Mouse (Mus musculus) MEL (cell line): ENCODE results near the gene Daw1. TPM values are rescaled to one million over a fixed set of nuclear protein-coding genes. Genes with fewer than 3 reads are reported as not detected.

Source experiments
- DNase-seq: peaks from one replicate; pipeline ENCODE4 v3.0.0; 2011; ENCODE audit warnings: low read depth, low spot score
- H3K27ac ChIP-seq: 2 replicates; pipeline ENCODE4 v1.5.1; 2012; ENCODE audit warnings: low read depth, mild to moderate bottlenecking, control low read depth, low read length, moderate library complexity; ENCODE audit not compliant: control insufficient read depth
- H3K27me3 ChIP-seq, 2 experiments: fragments of 150-350 bp in 1 of 2; sonication (generic) in 1 of 2; 2 replicates each; pipeline ENCODE4 v1.6.1; 2012; ENCODE audit warnings: low read length in 2 of 2, mild to moderate bottlenecking in 2 of 2, improper control_type of control experiment in 1 of 2, moderate library complexity in 1 of 2; ENCODE audit not compliant: insufficient read depth in 2 of 2, control insufficient read depth in 1 of 2
- H3K36me3 ChIP-seq, 2 experiments: 2 replicates each; pipeline ENCODE4 v1.6.1; 2012 to 2014; ENCODE audit warnings: low read length in 2 of 2, improper control_type of control experiment in 1 of 2, inconsistent platforms in 1 of 2, mild to moderate bottlenecking in 1 of 2; ENCODE audit not compliant: insufficient read depth in 2 of 2, control insufficient read depth in 1 of 2
- H3K4me1 ChIP-seq, 2 experiments: fragments of 150-350 bp in 1 of 2; sonication (generic) in 1 of 2; 2 replicates each; pipeline ENCODE4 v1.6.1; 2012; ENCODE audit warnings: low read length in 2 of 2, improper control_type of control experiment in 1 of 2, mild to moderate bottlenecking in 1 of 2; ENCODE audit not compliant: insufficient read depth in 2 of 2, control insufficient read depth in 1 of 2
- H3K4me3 ChIP-seq, 2 experiments: fragments of 150-350 bp in 1 of 2; sonication (generic) in 1 of 2; 2 replicates each; pipeline ENCODE4 v1.5.1; 2012; ENCODE audit warnings: low read depth in 2 of 2, low read length in 2 of 2, mild to moderate bottlenecking in 2 of 2, moderate library complexity in 2 of 2, control low read depth in 1 of 2, improper control_type of control experiment in 1 of 2; ENCODE audit not compliant: control insufficient read depth in 1 of 2, insufficient read depth in 1 of 2
- H3K79me2 ChIP-seq: 2 replicates; pipeline ENCODE4 v1.6.1; 2012; ENCODE audit warnings: mild to moderate bottlenecking, low read length, moderate library complexity; ENCODE audit not compliant: control insufficient read depth, poor library complexity, insufficient read depth
- H3K9ac ChIP-seq: 2 replicates; pipeline ENCODE4 v1.6.1; 2012; ENCODE audit warnings: low read depth, mild to moderate bottlenecking, control low read depth, low read length, moderate library complexity; ENCODE audit not compliant: control insufficient read depth, poor library complexity, severe bottlenecking
- H3K9me3 ChIP-seq: fragments of 150-350 bp; sonication (generic); replicated peaks from 2 replicates; pipeline ENCODE4 v1.6.1; 2012; ENCODE audit warnings: mild to moderate bottlenecking, low read length, improper control_type of control experiment, moderate library complexity; ENCODE audit not compliant: insufficient read depth
- ELF1 ChIP-seq: IDR thresholded peaks from 2 replicates; pipeline ENCODE4 v1.6.1; 2014; ENCODE audit warnings: low read depth, mild to moderate bottlenecking, inconsistent platforms, low read length, improper control_type of control experiment, moderate library complexity
- EP300 ChIP-seq, 2 experiments: IDR thresholded peaks; 2 replicates each; pipeline ENCODE4 v1.6.1; 2011; ENCODE audit warnings: improper control_type of control experiment in 2 of 2, low read length in 2 of 2, low read depth in 1 of 2, mild to moderate bottlenecking in 1 of 2
- ETS1 ChIP-seq: IDR thresholded peaks from 2 replicates; pipeline ENCODE4 v1.6.1; 2012; ENCODE audit warnings: low read depth, mild to moderate bottlenecking, inconsistent platforms, low read length, improper control_type of control experiment, moderate library complexity
- GABPA ChIP-seq: IDR thresholded peaks from 2 replicates; pipeline ENCODE4 v1.6.1; 2012; ENCODE audit warnings: low read depth, mild to moderate bottlenecking, inconsistent platforms, low read length, improper control_type of control experiment, moderate library complexity
- JUND ChIP-seq: IDR thresholded peaks from 2 replicates; pipeline ENCODE4 v1.6.1; 2011; ENCODE audit warnings: low read depth, mild to moderate bottlenecking, improper control_type of control experiment, low read length
- MAFK ChIP-seq: IDR thresholded peaks from 2 replicates; pipeline ENCODE4 v1.6.1; 2011; ENCODE audit warnings: low read depth, mild to moderate bottlenecking, low read length, improper control_type of control experiment, borderline replicate concordance
- MAX ChIP-seq: IDR thresholded peaks from 2 replicates; pipeline ENCODE4 v1.6.1; 2011; ENCODE audit warnings: low read length, improper control_type of control experiment
- MEF2A ChIP-seq: IDR thresholded peaks from 2 replicates; pipeline ENCODE4 v1.6.1; 2014; ENCODE audit warnings: low read depth, mild to moderate bottlenecking, inconsistent platforms, low read length, improper control_type of control experiment; ENCODE audit not compliant: poor library complexity, insufficient replicate concordance, severe bottlenecking; ENCODE audit errors: extremely low read depth
- MYC ChIP-seq: IDR thresholded peaks from 2 replicates; pipeline ENCODE4 v1.6.1; 2011; ENCODE audit warnings: low read depth, mild to moderate bottlenecking, low read length, improper control_type of control experiment, moderate library complexity
- POLR2A ChIP-seq, 2 experiments: IDR thresholded peaks; 2 replicates each; pipeline ENCODE4 v1.6.1; 2011 to 2012; ENCODE audit warnings: low read length in 2 of 2, mild to moderate bottlenecking in 2 of 2, control low read depth in 1 of 2, improper control_type of control experiment in 1 of 2, low read depth in 1 of 2, moderate library complexity in 1 of 2; ENCODE audit not compliant: control insufficient read depth in 1 of 2, insufficient read depth in 1 of 2, poor library complexity in 1 of 2
- POLR2AphosphoS2 ChIP-seq: IDR thresholded peaks from 2 replicates; pipeline ENCODE4 v1.6.1; 2011; ENCODE audit warnings: low read length, improper control_type of control experiment
- SIN3A ChIP-seq: IDR thresholded peaks from 2 replicates; pipeline ENCODE4 v1.6.1; 2012; ENCODE audit warnings: low read length, improper control_type of control experiment, inconsistent platforms
- SMC3 ChIP-seq: IDR thresholded peaks from 2 replicates; pipeline ENCODE4 v1.6.1; 2011; ENCODE audit warnings: low read depth, low read length, improper control_type of control experiment
- TAL1 ChIP-seq: IDR thresholded peaks from 2 replicates; pipeline ENCODE4 v1.6.1; 2012; ENCODE audit warnings: mild to moderate bottlenecking, inconsistent platforms, low read length, moderate library complexity, mixed read lengths
- TCF12 ChIP-seq: IDR thresholded peaks from 2 replicates; pipeline ENCODE4 v1.6.1; 2014; ENCODE audit warnings: low read depth, mild to moderate bottlenecking, inconsistent platforms, low read length, improper control_type of control experiment, moderate library complexity
- UBTF ChIP-seq: IDR thresholded peaks from 2 replicates; pipeline ENCODE4 v1.6.1; 2012; ENCODE audit warnings: low read depth, mild to moderate bottlenecking, inconsistent platforms, low read length, improper control_type of control experiment, moderate library complexity, borderline replicate concordance; ENCODE audit not compliant: insufficient read depth
- USF1 ChIP-seq: IDR thresholded peaks from 2 replicates; pipeline ENCODE4 v1.6.1; 2014; ENCODE audit warnings: low read depth, mild to moderate bottlenecking, inconsistent platforms, low read length, improper control_type of control experiment, moderate library complexity
- ZC3H11A ChIP-seq: IDR thresholded peaks from 2 replicates; pipeline ENCODE4 v1.6.1; 2012; ENCODE audit warnings: low read depth, mild to moderate bottlenecking, inconsistent platforms, low read length, improper control_type of control experiment
- ZNF384 ChIP-seq: IDR thresholded peaks from 2 replicates; pipeline ENCODE4 v1.6.1; 2012; ENCODE audit warnings: low read depth, mild to moderate bottlenecking, inconsistent platforms, low read length, improper control_type of control experiment
- polyA plus RNA-seq, 2 experiments: library from polyadenylated mRNA; stranded (reverse) in 1 of 2; unstranded in 1 of 2; fragments of >175 nt in 1 of 2; fragments of >200 nt in 1 of 2; gene quantifications; 2 replicates each; pipeline versions ENCODE4 v1.2.1 to v1.2.4; 2012; ENCODE audit warnings: low replicate concordance in 2 of 2, low read depth in 1 of 2; ENCODE audit not compliant: insufficient read length in 2 of 2, insufficient read depth in 1 of 2, missing spikeins in 1 of 2
- total RNA-seq: library from RNA; depleted of rRNA; stranded (reverse); fragments of 300-350 nt; gene quantifications from 2 replicates; pipeline ENCODE4 v1.2.3, GENCODE M21; 2012

Gene Daw1
- total and polyA plus RNA-seq, 3 experiments, result not detected

DNA sequence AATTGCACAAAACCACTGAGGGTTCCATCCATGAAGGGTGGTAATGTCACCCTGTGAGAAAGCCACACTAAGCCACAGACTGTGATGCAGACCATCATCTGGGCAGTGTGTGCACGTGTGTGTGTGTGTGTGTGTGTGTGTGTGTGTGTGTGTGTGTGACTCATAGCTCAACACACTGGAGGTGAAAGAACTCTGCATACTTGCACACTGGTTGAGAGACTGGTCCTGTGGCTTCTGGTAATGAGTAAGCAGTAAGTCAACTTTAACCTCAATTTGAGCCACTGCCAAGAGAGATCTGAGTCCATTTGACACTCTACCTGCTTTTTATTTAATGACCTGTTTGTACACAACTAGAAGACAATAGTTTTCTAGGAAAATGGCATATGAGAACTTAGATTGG, 2.7 kb upstream of the Daw1 start:
- DNase-seq, result no peak
- no peaks in the 10 kb centered on the region for H3K27me3 ChIP-seq
- no peak overlapping the region for H3K4me3 ChIP-seq
- no peaks in the 10 kb centered on the region for H3K9me3 ChIP-seq
- TF ChIP-seq USF1, result no peak
- TF ChIP-seq ZNF384, result no peak
- TF ChIP-seq JUND, result no peak
- TF ChIP-seq SIN3A, result no peak
- no peak for TF ChIP-seq MYC
- no peak for TF ChIP-seq TAL1
- TF ChIP-seq POLR2A (IDR thresholded peaks at IDR 0.05; ENCODE audit: control insufficient read depth in 1 of 2, insufficient read depth in 1 of 2, low read depth in 1 of 2, low read length in 2 of 2, poor library complexity in 1 of 2), result no peak
- TF ChIP-seq ETS1, result no peak
- no peak for TF ChIP-seq TCF12
- no peak for TF ChIP-seq MAFK
- TF ChIP-seq SMC3, result no peak
- TF ChIP-seq ZC3H11A, result no peak
- TF ChIP-seq MEF2A, result no peak
- no peak for TF ChIP-seq ELF1
- no peak for TF ChIP-seq UBTF
- TF ChIP-seq POLR2AphosphoS2, result no peak
- TF ChIP-seq EP300 (IDR thresholded peaks at IDR 0.05; ENCODE audit: low read depth in 1 of 2, low read length in 2 of 2), result no peak
- TF ChIP-seq, all 39 proteins: peak for 0
- Histone ChIP-seq H3K36me3 (no peaks in the 10 kb centered on the region), H3K79me2 (no peaks in the 10 kb centered on the region), H3K27ac (no peak overlapping the region), H3K9ac (no peak overlapping the region), H3K4me1 (no peaks in the 10 kb centered on the region)

DNA sequence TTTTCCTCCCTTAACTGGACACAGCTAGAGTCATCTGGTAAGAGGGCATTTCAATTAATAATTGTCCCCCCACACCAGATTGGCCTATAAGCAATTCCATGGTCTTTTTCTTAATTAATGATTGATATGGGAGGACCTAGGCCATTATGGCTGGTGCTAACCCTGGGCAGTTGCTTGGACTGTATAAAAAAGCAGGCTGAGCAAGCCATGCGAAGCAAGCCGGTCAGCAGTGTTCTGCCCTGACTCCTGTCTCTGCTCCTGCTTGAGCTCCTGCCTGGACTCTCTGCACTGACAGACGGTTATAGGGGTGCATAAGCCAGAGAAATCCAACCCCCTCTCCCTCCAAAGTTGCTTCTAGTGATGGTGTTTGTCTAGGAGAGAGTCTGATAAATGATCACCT, 2.1 kb downstream of the Daw1 start:
- no peak overlapping the region for H3K4me3 ChIP-seq
- H3K4me1 ChIP-seq, result no peaks in the 10 kb centered on the region
- no peaks in the 10 kb centered on the region for H3K27me3 ChIP-seq
- H3K9ac ChIP-seq, result no peak overlapping the region
- no peak for TF ChIP-seq GABPA
- no peak for TF ChIP-seq MAX
- no peak for TF ChIP-seq POLR2A (IDR thresholded peaks at IDR 0.05; ENCODE audit: control insufficient read depth in 1 of 2, insufficient read depth in 1 of 2, low read depth in 1 of 2, low read length in 2 of 2, poor library complexity in 1 of 2)
- no peak for TF ChIP-seq ZC3H11A
- H3K36me3 ChIP-seq, result no peaks in the 10 kb centered on the region
- no peak for DNase-seq
- H3K79me2 ChIP-seq, result no peaks in the 10 kb centered on the region
- H3K9me3 ChIP-seq, result no peaks in the 10 kb centered on the region
- no peak overlapping the region for H3K27ac ChIP-seq
